Mouse (Mus musculus): ENCODE measurements around the gene 1110017D15Rik.

1110017D15Rik gene

DNA sequence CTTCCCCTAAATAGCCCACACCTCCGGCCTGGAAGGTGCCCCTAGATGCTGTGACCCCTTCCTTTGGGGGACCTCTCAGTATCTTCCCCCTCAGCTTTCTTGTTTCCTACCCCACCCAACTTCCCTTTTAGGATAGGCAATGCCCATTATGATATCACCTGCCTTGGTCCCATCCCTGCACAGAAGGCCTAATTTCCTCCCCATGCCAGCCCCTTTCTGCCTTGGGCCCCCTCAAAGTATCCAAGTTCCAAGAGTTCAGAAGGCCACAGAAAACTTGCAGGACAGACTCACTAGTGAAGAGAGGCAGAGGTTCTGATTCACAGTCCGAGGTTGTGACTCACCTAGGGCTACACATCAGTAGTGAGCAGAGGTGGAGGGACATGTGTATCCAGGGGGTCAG, at the start of gene 1110017D15Rik:
1110017D15Rik (minus strand) TSS at position 101 of the 400 bp plus-strand sequence.
- DNase-seq (ENCODE audit: low read depth), result no peak

DNA sequence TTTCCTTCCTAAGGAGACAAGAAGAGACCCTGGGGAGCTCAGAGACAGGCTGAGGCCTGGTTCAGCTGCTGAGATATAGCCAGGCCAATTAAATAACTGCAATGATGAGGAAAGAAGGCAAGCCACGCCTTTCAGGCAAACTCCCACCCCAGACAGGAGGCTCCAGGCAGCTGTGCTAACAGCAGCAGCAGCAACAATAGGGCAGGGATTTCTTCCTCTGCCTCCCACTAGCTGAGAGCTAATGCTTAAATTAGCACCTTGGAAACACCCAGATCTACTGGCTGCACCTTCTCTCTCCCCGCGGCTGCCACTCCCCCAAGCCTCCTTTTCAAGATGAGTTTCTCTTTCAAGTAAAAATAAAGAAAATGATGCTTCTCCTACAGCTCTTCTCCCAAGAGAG, 49.0 kb upstream of the 1110017D15Rik start:
- no peak for DNase-seq (ENCODE audit: low read depth)

- DNase-seq (ENCODE audit: low read depth), result no peak
Observed at GRCm38 (mm10) chr4:41563297-41563696, 46.2 kb upstream of the 1110017D15Rik start.

GRCm38 (mm10) chr4:41557092-41557491, 40.0 kb upstream of the 1110017D15Rik start:
- DNase-seq (ENCODE audit: low read depth), result no peak

GRCm38 (mm10) chr4:41556311-41556953, 39.3 kb upstream of the 1110017D15Rik start:
- DNase-seq (ENCODE audit: low read depth), result no peak

GRCm38 (mm10) chr4:41554994-41555663, 38.0 kb upstream of the 1110017D15Rik start:
- peak; percentile 59 for DNase-seq (ENCODE audit: low read depth)

- DNase-seq (ENCODE audit: low read depth), result no peak
Observed at GRCm38 (mm10) chr4:41553116-41553515, 36.0 kb upstream of the 1110017D15Rik start.

GRCm38 (mm10) chr4:41552529-41552928, 35.4 kb upstream of the 1110017D15Rik start:
- peak; percentile 82 for DNase-seq (ENCODE audit: low read depth)

- DNase-seq (ENCODE audit: low read depth), result no peak
Observed at GRCm38 (mm10) chr4:41547086-41547485, 30.0 kb upstream of the 1110017D15Rik start.

DNA sequence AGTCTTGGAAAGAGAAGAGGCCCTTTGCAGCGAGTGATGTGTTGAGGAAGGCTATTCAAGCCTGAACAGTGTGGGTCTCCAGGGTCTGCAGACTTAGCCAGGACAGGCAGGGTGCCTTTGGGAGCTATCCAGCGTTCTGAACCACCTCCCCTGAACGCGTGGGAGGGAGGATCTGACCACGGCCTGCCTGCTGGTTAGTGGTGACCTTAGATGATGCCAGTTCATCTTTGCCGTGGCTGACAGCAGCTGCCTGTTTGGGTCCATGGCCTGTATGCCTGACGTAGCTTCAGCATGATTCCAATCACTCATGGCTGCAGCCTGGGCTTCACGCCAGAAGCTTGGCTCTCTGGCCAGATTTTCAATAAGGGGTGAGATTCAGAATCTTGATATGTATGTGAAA, 28.9 kb upstream of the 1110017D15Rik start:
- peak; percentile 57 for DNase-seq (ENCODE audit: low read depth)

DNA sequence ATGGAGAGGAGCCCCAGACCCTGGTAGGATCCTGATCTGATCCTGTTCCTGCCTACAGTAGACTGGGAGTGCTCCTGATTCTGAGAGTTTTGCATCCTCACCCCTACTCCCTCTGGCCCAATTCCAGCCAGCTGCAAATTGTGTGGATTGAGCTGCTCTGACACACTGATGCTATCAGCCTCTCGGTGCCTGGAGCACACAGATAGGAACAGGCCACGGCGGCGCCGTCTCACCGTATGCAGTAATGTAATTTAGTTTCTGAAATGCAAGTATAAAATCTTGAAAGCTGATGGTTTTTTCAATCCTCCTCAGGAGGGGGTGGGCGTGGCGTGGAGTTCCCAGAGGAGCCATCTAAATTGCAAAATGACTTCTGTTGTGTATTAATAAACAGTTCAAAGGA, 25.0 kb upstream of the 1110017D15Rik start:
- no peak for DNase-seq (ENCODE audit: low read depth)

- no peak for DNase-seq (ENCODE audit: low read depth)
Observed at GRCm38 (mm10) chr4:41534866-41535265, 17.7 kb upstream of the 1110017D15Rik start.

DNA sequence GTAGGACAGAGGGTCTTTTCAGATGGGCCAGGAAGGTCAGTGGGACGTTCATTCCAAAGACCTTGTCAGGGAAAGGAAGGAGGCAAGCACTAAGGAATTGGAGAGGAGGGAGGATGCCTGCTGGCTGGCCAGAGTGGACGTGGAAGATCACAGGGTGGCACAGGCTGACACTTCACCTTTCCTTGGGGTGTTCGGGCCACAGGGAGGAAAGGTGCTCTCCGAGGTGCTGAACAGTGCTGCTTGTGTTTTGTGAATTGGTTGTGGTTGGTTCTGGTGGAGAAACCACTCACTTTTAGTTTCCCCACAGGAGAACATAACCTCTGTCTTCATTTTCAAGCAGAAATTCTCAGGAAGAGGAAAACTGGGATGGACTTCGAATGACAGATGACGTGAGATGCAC, 15.3 kb upstream of the 1110017D15Rik start:
- peak; percentile 56 for DNase-seq (ENCODE audit: low read depth)

GRCm38 (mm10) chr4:41527996-41528395, 10.9 kb upstream of the 1110017D15Rik start:
- DNase-seq (ENCODE audit: low read depth), result no peak

DNA sequence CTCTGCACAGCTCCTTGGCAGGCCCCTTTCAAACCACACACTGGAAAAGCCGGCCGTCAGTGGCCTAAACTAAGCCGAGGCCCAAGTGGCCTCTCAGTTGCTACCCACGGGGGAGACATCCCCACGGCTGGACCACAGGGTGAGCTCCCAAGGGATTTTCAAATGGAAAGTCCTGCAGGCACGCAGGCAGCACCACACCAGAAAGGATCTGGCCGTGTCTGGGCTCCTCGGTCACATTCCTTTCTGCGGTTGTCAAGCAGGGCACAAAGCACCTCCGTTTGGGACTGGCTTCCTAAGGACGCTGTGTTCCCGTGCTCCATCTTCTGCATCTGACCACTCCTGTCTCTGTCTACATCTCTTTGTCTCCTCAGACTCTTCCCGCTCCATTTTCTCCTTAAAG, 9.9 kb upstream of the 1110017D15Rik start:
- no peak for DNase-seq (ENCODE audit: low read depth)

- DNase-seq (ENCODE audit: low read depth), result no peak
Observed at GRCm38 (mm10) chr4:41526553-41526952, 9.4 kb upstream of the 1110017D15Rik start.

DNA sequence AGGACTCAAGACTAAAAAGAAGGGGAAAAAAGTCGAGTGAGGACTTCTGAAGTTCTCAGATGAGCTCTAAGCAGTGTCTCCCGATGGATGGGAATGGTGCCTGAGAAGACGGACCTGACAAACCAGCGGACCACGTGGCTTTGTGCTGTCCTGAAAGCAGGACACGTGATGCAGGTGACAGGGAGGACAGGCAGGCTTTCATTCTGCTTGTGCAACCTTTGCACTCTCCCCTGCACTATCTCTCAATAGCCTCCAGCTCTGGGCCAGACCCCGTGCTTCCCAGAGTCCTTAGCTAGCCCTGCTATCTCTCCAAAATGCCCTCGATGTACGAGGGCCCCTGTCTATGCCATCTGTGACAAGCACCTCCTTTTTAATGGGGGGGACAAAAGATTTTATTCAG, 7.7 kb upstream of the 1110017D15Rik start:
- no peak for DNase-seq (ENCODE audit: low read depth)

DNA sequence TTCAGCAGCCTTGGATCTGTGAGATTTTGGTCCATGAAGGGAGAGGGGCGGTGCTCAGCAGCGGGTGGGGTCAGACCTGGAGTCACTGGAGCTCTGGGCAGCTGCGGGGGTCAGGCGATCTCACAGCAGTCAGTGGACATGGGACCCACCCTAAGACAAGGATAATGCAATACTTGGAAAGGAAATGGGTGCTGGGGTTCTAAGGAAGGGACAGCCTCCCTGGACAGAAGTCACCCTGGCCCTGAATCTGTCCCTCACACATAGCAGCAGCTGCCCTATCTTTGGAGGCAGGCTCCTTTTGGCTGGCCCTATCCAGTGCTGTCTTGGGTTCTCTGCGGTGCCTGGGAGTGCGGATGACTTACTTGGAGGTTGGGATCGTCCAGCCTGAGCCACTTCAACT, 6.7 kb upstream of the 1110017D15Rik start:
- DNase-seq (ENCODE audit: low read depth), result no peak

- DNase-seq (ENCODE audit: low read depth), result peak; percentile 63
Observed at GRCm38 (mm10) chr4:41522788-41523187, 5.7 kb upstream of the 1110017D15Rik start.

- DNase-seq (ENCODE audit: low read depth), result no peak
Observed at GRCm38 (mm10) chr4:41522136-41522535, 5.0 kb upstream of the 1110017D15Rik start.

DNA sequence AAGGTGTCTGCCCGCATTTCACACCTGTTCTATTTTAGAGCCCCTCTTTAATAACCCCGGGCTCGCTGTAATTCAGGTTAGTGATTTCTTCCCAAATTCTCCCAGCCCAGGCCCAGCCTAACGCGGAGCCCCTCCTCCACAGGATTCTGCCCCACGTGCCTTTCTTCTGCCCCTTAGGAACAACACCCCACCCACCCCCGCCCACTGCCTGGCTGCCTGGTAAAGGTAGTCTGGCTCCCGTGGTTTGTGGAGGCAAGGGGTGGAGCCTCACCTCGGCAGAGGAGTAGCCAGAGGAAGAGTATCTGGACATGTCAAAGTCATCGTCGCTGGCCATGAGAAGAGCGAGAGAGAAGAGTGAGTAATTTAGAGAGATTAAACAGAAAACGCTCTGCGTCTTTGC, 3.5 kb upstream of the 1110017D15Rik start:
- DNase-seq (ENCODE audit: low read depth), result no peak

DNA sequence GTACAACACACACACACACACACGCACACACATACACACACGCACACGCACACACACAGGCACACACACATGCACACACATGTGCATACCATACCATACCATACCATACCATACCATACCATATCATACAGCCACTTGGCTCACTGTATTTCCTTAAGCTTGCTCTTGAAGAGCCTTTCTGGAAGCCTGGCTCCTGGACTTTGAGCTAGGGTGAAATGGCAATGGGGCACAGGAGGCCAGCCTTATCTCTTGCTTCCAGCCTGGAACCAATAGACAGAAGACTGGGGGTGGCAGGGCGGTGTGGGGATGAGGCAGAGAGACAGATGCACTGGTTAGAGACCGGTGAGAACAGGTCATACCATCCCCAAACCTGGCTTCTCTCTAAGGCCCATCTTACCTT, 2.1 kb upstream of the 1110017D15Rik start:
- DNase-seq (ENCODE audit: low read depth), result no peak

DNA sequence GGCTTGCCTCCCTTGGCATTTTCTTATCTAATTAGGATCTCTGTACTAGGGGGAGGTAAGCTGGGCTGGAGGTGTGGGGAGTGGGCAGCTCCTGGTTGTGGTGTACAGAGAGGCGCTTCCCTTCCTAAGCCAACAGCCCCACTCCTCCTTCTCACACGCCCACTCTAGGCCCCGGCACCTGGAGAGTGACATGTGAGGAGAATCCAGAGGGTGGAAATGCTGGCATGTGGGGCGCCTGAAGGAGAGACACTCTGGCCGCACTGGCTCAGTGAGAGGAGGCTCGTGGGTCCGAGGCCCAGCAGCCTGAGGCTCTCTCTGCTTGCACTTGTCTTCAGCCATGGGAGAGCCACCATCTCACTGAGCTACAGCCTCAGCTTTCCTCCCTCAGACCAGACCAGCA, 1.2 kb upstream of the 1110017D15Rik start:
- no peak for DNase-seq (ENCODE audit: low read depth)

DNA sequence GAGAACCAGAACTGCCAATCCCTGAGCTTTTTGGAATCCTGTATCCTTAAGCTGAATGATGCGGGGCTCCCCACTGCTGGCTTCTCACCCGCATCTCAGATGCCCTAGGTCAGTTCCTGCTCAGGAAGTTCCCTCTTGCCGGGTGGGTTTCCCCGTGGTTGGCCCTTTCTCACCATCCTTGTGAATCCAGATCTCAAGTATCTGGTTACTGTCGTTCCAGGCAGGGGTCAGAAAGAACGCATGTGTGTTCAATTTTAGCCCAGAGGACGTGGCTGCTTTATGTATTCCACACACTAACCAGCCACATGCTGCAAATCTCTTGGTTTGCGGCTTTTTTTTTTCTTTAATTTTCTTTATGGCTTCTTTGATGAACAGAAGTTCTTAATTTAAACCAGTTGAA, 3.4 kb downstream of the 1110017D15Rik start:
- DNase-seq (ENCODE audit: low read depth), result no peak
